Mouse (Mus musculus): ENCODE results near the gene Erbb2.

The Erbb2 gene

DNA sequence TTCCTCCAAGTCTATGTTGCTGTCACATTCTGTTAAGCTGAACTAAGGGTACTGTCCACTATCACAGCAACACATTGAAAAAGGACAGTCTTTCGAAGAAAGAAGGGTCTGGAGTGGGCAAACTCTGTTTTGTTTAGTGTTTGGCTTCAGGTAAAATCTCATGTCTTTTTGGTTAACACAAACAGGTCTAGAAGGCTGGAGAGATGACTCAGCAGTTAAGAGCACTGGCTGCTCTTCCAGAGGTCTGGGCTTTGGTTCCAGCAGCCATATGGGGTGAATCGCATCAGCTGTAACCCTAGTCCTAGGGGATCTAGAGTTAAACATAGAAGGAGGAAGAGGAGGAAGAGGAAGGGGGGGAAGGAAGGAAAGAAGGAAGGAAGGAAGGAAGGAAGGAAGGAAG, 73.5 kb downstream of the Erbb2 start:
- DNase-seq (ENCODE audit: low spot score): no peak

Measured in T-cell, adult 2 months (primary cell).